34 mouse cellular contexts compared by ENCODE assay signal in the genomic region with DNA sequence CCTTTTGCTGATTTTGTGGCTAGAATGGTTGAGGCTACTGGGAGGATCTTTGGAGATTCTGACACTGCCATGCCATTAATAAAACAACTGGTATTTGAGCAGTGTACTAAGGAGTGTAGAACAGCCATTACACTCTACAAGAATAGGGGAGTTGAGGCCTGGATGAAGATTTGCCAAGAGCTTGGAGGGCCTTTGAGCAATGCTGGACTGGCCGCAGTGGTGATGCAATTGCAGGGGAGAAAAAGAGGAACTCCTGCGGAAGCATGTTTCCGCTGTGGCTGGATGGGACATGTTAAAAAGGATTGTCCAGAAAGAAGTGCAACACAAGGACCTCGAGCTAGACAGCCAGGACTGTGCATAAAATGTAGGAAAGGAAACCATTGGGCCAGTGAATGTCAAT. TPM values are rescaled to one million over a fixed set of nuclear protein-coding genes. Genes with fewer than 3 reads are reported as not detected.
DNase-seq lines count a peak whose midpoint lies in the region; ATAC-seq and TF ChIP-seq lines count a peak whose summit lies in the region.
"Had no signal": no experiment of that assay in that cellular context is flagged by ENCODE, and none has a peak within 500 bp of the region (broad histone marks: within the 10 kb centered on the region; RNA-seq: fewer than 3 reads in every experiment).

No protein-coding gene starts in this region.

- no peak overlapping the region for H3ac ChIP-seq in myocyte (ENCODE audit: control insufficient read depth, insufficient read length)

- no peaks in the 10 kb centered on the region for H3K27me3 ChIP-seq in myocyte (ENCODE audit: control insufficient read depth, insufficient read depth, insufficient read length)
- H3K27me3 ChIP-seq: embryonic facial prominence, embryonic 13.5 days; forebrain, embryonic 13.5 days; heart, embryonic 12.5 days; heart, embryonic 15.5 days; hindbrain, embryonic 13.5 days had no signal

- no peaks in the 10 kb centered on the region for H3K36me3 ChIP-seq in myocyte (ENCODE audit: control insufficient read depth, insufficient read depth)
- H3K36me3 ChIP-seq: embryonic facial prominence, embryonic 10.5 days; embryonic facial prominence, embryonic 13.5 days; heart, embryonic 12.5 days; heart, embryonic 15.5 days; hindbrain, embryonic 10.5 days; hindbrain, embryonic 13.5 days had no signal

- no peaks in the 10 kb centered on the region for H3K79me2 ChIP-seq in myocyte (ENCODE audit: control insufficient read depth, insufficient read depth)

- peak overlapping the region; percentile 34 for H3K4me3 ChIP-seq in myocyte
- H3K4me3 ChIP-seq: embryonic facial prominence, embryonic 10.5 days; embryonic facial prominence, embryonic 13.5 days; erythroblast, embryonic 14.5 days; forebrain, embryonic 13.5 days; gastrocnemius, adult 2 months; heart, embryonic 12.5 days; heart, embryonic 15.5 days; hindbrain, embryonic 10.5 days; hindbrain, embryonic 13.5 days had no signal

- H3K4me2 ChIP-seq in myocyte (ENCODE audit: low read depth): peak overlapping the region; percentile 74
- H3K4me2 ChIP-seq: embryonic facial prominence, embryonic 13.5 days; forebrain, embryonic 13.5 days; heart, embryonic 12.5 days; heart, embryonic 15.5 days; hindbrain, embryonic 13.5 days had no signal

- no peak for TF ChIP-seq POLR2A in myocyte (IDR thresholded peaks at IDR 0.05; ENCODE audit: insufficient read length, low read depth)

- peak; percentile 3 to 8 for DNase-seq in lung, adult 18-20 months
- DNase-seq in lung, postnatal 14 days: no peak
- no peak for DNase-seq in right cerebral cortex, adult 2 months (ENCODE audit: low spot score in 2 of 2)
- DNase-seq: adrenal gland, adult 8-10 months; adrenal gland, postnatal 25 days; B cell, adult 2 months; cerebellum, adult 11-12 months; cerebellum, adult 8-10 months; cerebellum, postnatal 10 days; cerebellum, postnatal 36 days; embryo, embryonic 11 days; gastrocnemius, adult 2 months; gastrocnemius, postnatal 14 days; heart, adult 18-20 months; heart, postnatal 10 days; heart, postnatal 36 days had no signal

- peak; percentile 67 for ATAC-seq in granulocyte monocyte progenitor cell, adult 5-6 weeks (replicated peaks; ENCODE audit: poor library complexity, severe bottlenecking)
- no peak for ATAC-seq in CD4-positive, CD25-positive, alpha-beta regulatory T cell, adult 4 months
- ATAC-seq: activated CD4-positive, CD25-positive, alpha-beta regulatory T cell, adult 4 months; forebrain, embryonic 13.5 days; forebrain, embryonic 16.5 days; hindbrain, embryonic 16.5 days had no signal

TF ChIP-seq in myocyte, 11 proteins besides CTCF, POLR2A, EP300 and RAD21:
- TF ChIP-seq TCF12 (IDR thresholded peaks at IDR 0.05; ENCODE audit: insufficient read depth, poor library complexity, severe bottlenecking) (no peak), POLR2AphosphoS2 (IDR thresholded peaks at IDR 0.05; ENCODE audit: insufficient read length, low read depth) (no peak), USF1 (IDR thresholded peaks at IDR 0.05; ENCODE audit: low read depth) (no peak), CEBPB (IDR thresholded peaks at IDR 0.05; ENCODE audit: insufficient read depth, poor library complexity, severe bottlenecking) (no peak), MYOD1 (IDR thresholded peaks at IDR 0.05; ENCODE audit: control insufficient read depth in 1 of 3, insufficient read length in 2 of 3, low read depth in 2 of 3) (no peak), MAX (IDR thresholded peaks at IDR 0.05; ENCODE audit: low read depth) (no peak), SRF (IDR thresholded peaks at IDR 0.05; ENCODE audit: control insufficient read depth, insufficient read length, low read depth) (no peak), REST (IDR thresholded peaks at IDR 0.05; ENCODE audit: insufficient read depth, insufficient read length) (no peak), MYOG (IDR thresholded peaks at IDR 0.05; ENCODE audit: control insufficient read depth in 1 of 3, insufficient read depth in 1 of 3, insufficient read length in 2 of 3, low read depth in 2 of 3) (no peak), E2F4 (IDR thresholded peaks at IDR 0.05; ENCODE audit: insufficient read depth) (no peak), TCF3 (IDR thresholded peaks at IDR 0.05; ENCODE audit: insufficient read length, low read depth) (no peak)

RNA-seq across cellular contexts. Expression of a gene that starts 53.2 kb away (rescaled TPM):
- not detected in 2 replicates for total RNA-seq in granulocyte monocyte progenitor cell, adult 5-6 weeks (2014; fragmentation: Nextera tagmentation)
- total RNA-seq in granulocyte monocyte progenitor cell, adult 5-6 weeks (2017): not detected in 2 replicates
- 0.49 TPM for polyA plus RNA-seq in myocyte (2012; fragmentation: generic; extraction: Trizol)
- polyA plus RNA-seq in CD4-positive, CD25-positive, alpha-beta regulatory T cell, adult 4 months (2017; shearing (Covaris generic)): not detected
- total RNA-seq: ES-E14; gastrocnemius, adult 2 months; gastrocnemius, postnatal 14 days; gastrocnemius, postnatal 4 days; heart, postnatal 10 days; heart, postnatal 36 days had no signal
- polyA plus RNA-seq: activated CD4-positive, CD25-positive, alpha-beta regulatory T cell, adult 4 months; brain, embryonic 14.5 days; cortical plate, adult 2 months; embryonic facial prominence, embryonic 10.5 days; embryonic facial prominence, embryonic 13.5 days; erythroblast, embryonic 14.5 days; forebrain, embryonic 13.5 days; forebrain, embryonic 16.5 days; heart, embryonic 12.5 days; heart, embryonic 15.5 days; hindbrain, embryonic 10.5 days; hindbrain, embryonic 13.5 days; hindbrain, embryonic 16.5 days had no signal

Comparison
In these comparisons a context has a peak if more than half of its experiments do, and no peak if none do; other contexts are left out.
1. DNase-seq: peak in lung, adult 18-20 months (2 of 2); none in lung, postnatal 14 days (single experiment) and right cerebral cortex, adult 2 months (0 of 2).